Mouse (Mus musculus): Measurements from ENCODE around the gene Tmem240. TPM values are rescaled to one million over a fixed set of nuclear protein-coding genes. Genes with fewer than 3 reads are reported as not detected.
A peak's percentile ranks its signal among the peaks of the same experiment; 100 is the strongest.
"Not testable (repeated sequence)": the region's sequence is repeated elsewhere in the genome, so short reads cannot be mapped to it uniquely, and the experiment has no call there.

The Tmem240 gene
- total and polyA plus RNA-seq, 2 experiments from 2014 or later: 23.8 to 43.4 TPM

GRCm38 (mm10) chr4:155785819-155786218 is 51.2 kb downstream of the Tmem240 start, which contains the start of gene Tmem88b:
Tmem88b (minus strand) TSS chr4:155785874.
- Histone ChIP-seq H3K9ac (peak within 1 kb of the TSS; percentile 96), H3K27me3 (ENCODE audit: insufficient read depth, low read length) (no peaks in the 10 kb centered on the region), H3K27ac (ENCODE audit: low read depth, low read length) (peak within 1 kb of the TSS; percentile 88), H3K4me2 (ENCODE audit: low read depth) (peak within 1 kb of the TSS; percentile 76), H3K9me3 (ENCODE audit: low read length) (no peaks in the 10 kb centered on the region), H3K4me1 (ENCODE audit: insufficient read depth) (peaks cover 2% of the 10 kb centered on the region; the same call in 1 of the 2 replicates), H3K4me3 (ENCODE audit: low read depth, low read length) (peak within 1 kb of the TSS; percentile 64), H3K36me3 (ENCODE audit: insufficient read depth) (no peaks in the 10 kb centered on the region)
- 63% methylated on average over 5 of the region's 5 CpGs for WGBS
- peak; percentile 42; the same call in 1 of the 2 replicates for TF ChIP-seq CTCF (IDR thresholded peaks at IDR 0.05; ENCODE audit: low read depth)
- DNase-seq (no peak), ATAC-seq (no peak)

- Histone ChIP-seq H3K9ac (no peak overlapping the region), H3K9me3 (ENCODE audit: low read length) (no peaks in the 10 kb centered on the region), H3K27ac (ENCODE audit: low read depth, low read length) (no peak overlapping the region), H3K36me3 (ENCODE audit: insufficient read depth) (no peaks in the 10 kb centered on the region), H3K27me3 (ENCODE audit: insufficient read depth, low read length) (no peaks in the 10 kb centered on the region), H3K4me1 (ENCODE audit: insufficient read depth) (peaks cover 2% of the 10 kb centered on the region; the same call in 1 of the 2 replicates), H3K4me2 (ENCODE audit: low read depth) (no peak overlapping the region), H3K4me3 (ENCODE audit: low read depth, low read length) (no peak overlapping the region)
- no peak for TF ChIP-seq CTCF (IDR thresholded peaks at IDR 0.05; ENCODE audit: low read depth)
- WGBS: 72% methylated on average over 3 of the region's 3 CpGs
- DNase-seq (no peak), ATAC-seq (no peak)
Observed at GRCm38 (mm10) chr4:155788300-155788699, 53.7 kb downstream of the Tmem240 start.

GRCm38 (mm10) chr4:155788833-155789232 is 54.2 kb downstream of the Tmem240 start:
- 85% methylated on average over 4 of the region's 4 CpGs for WGBS
- not testable (repeated sequence) for ATAC-seq

GRCm38 (mm10) chr4:155790021-155790489 is 55.5 kb downstream of the Tmem240 start, which contains the start of gene Ankrd65:
Ankrd65 (plus strand) TSS chr4:155790439.
- WGBS: 79% methylated on average over 3 of the region's 3 CpGs
- no peak within 1 kb of the TSS for H3K4me3 ChIP-seq (ENCODE audit: low read depth, low read length)
- H3K27ac ChIP-seq (ENCODE audit: low read depth, low read length): no peak within 1 kb of the TSS

More at GRCm38 (mm10) chr4:155788833-155789232, 54.2 kb downstream of the Tmem240 start:
- not testable (repeated sequence) for H3K27ac ChIP-seq (ENCODE audit: low read depth, low read length); H3K9ac ChIP-seq; H3K4me1 ChIP-seq (ENCODE audit: insufficient read depth); H3K9me3 ChIP-seq (ENCODE audit: low read length); H3K4me2 ChIP-seq (ENCODE audit: low read depth); H3K4me3 ChIP-seq (ENCODE audit: low read depth, low read length); H3K36me3 ChIP-seq (ENCODE audit: insufficient read depth); DNase-seq; H3K27me3 ChIP-seq (ENCODE audit: insufficient read depth, low read length)

More at GRCm38 (mm10) chr4:155790021-155790489, 55.5 kb downstream of the Tmem240 start, which contains the start of gene Ankrd65:
- Histone ChIP-seq H3K36me3 (ENCODE audit: insufficient read depth) (no peaks in the 10 kb centered on the region), H3K4me2 (ENCODE audit: low read depth) (no peak within 1 kb of the TSS), H3K27me3 (ENCODE audit: insufficient read depth, low read length) (no peaks in the 10 kb centered on the region), H3K9ac (no peak within 1 kb of the TSS), H3K4me1 (ENCODE audit: insufficient read depth) (no peaks in the 10 kb centered on the region), H3K9me3 (ENCODE audit: low read length) (no peaks in the 10 kb centered on the region)
- DNase-seq (no peak), ATAC-seq (no peak)
- no peak for TF ChIP-seq CTCF (IDR thresholded peaks at IDR 0.05; ENCODE audit: low read depth)

Small RNAs within 50 kb of the gene (microRNA-seq; reads per million reads assigned to microRNA genes)
- gene Gm27743: 0 reads per million in 2 experiments

Other genes with a start within 250 kb of the Tmem240 start
- 252 and 268 TPM in 2 replicates for gene Gnb1, start 243.4 kb upstream of the Tmem240 start, total RNA-seq (2014; rRNA removed)
- 1,233 and 1,420 TPM in 2 replicates for gene Gnb1, start 243.4 kb upstream of the Tmem240 start, polyA plus RNA-seq (2015; fragmentation: Nextera tagmentation; extraction: Ambion mirVana)
- gene Nadk, start 172.4 kb upstream of the Tmem240 start, total RNA-seq (2014; rRNA removed): 86.0 and 89.7 TPM in 2 replicates
- 66.4 and 66.7 TPM in 2 replicates for gene Nadk, start 172.4 kb upstream of the Tmem240 start, polyA plus RNA-seq (2015; fragmentation: Nextera tagmentation; extraction: Ambion mirVana)
- gene Slc35e2, start 133.4 kb upstream of the Tmem240 start, total RNA-seq (2014; rRNA removed): 39.9 and 49.2 TPM in 2 replicates
- gene Slc35e2, start 133.4 kb upstream of the Tmem240 start, polyA plus RNA-seq (2015; fragmentation: Nextera tagmentation; extraction: Ambion mirVana): 8.6 and 10.5 TPM in 2 replicates
- gene Cdk11b, start 109.9 kb upstream of the Tmem240 start, total RNA-seq (2014; rRNA removed): 20.7 and 21.8 TPM in 2 replicates
- 48.7 and 64.7 TPM in 2 replicates for gene Cdk11b, start 109.9 kb upstream of the Tmem240 start, polyA plus RNA-seq (2015; fragmentation: Nextera tagmentation; extraction: Ambion mirVana)
- gene Gm10563, start 89.4 kb upstream of the Tmem240 start, total RNA-seq (2014; rRNA removed): not detected in 2 replicates
- gene Gm10563, start 89.4 kb upstream of the Tmem240 start, polyA plus RNA-seq (2015; fragmentation: Nextera tagmentation; extraction: Ambion mirVana): not detected in 2 replicates
- 6.0 TPM in 2 replicates for gene Mmp23, start 81.4 kb upstream of the Tmem240 start, total RNA-seq (2014; rRNA removed)
- gene Mmp23, start 81.4 kb upstream of the Tmem240 start, polyA plus RNA-seq (2015; fragmentation: Nextera tagmentation; extraction: Ambion mirVana): 2.5 and 2.9 TPM in 2 replicates
- gene Mib2, start 65.6 kb upstream of the Tmem240 start, total RNA-seq (2014; rRNA removed): 98.0 and 116 TPM in 2 replicates
- gene Mib2, start 65.6 kb upstream of the Tmem240 start, polyA plus RNA-seq (2015; fragmentation: Nextera tagmentation; extraction: Ambion mirVana): 42.9 and 46.5 TPM in 2 replicates
- gene Fndc10, start 40.5 kb upstream of the Tmem240 start, total RNA-seq (2014; rRNA removed): 31.9 and 33.5 TPM in 2 replicates
- gene Fndc10, start 40.5 kb upstream of the Tmem240 start, polyA plus RNA-seq (2015; fragmentation: Nextera tagmentation; extraction: Ambion mirVana): 20.4 and 24.6 TPM in 2 replicates
- 103 and 121 TPM in 2 replicates for gene Ssu72, start 30.0 kb upstream of the Tmem240 start, total RNA-seq (2014; rRNA removed)
- 164 and 176 TPM in 2 replicates for gene Ssu72, start 30.0 kb upstream of the Tmem240 start, polyA plus RNA-seq (2015; fragmentation: Nextera tagmentation; extraction: Ambion mirVana)
- gene Atad3a, start 26.3 kb downstream of the Tmem240 start, total RNA-seq (2014; rRNA removed): 72.3 and 79.2 TPM in 2 replicates
- gene Atad3a, start 26.3 kb downstream of the Tmem240 start, polyA plus RNA-seq (2015; fragmentation: Nextera tagmentation; extraction: Ambion mirVana): 61.3 and 68.6 TPM in 2 replicates
- gene Vwa1, start 39.9 kb downstream of the Tmem240 start, total RNA-seq (2014; rRNA removed): 27.9 and 29.6 TPM in 2 replicates
- 22.9 and 24.8 TPM in 2 replicates for gene Vwa1, start 39.9 kb downstream of the Tmem240 start, polyA plus RNA-seq (2015; fragmentation: Nextera tagmentation; extraction: Ambion mirVana)
- 0.14 and 0.38 TPM in 2 replicates for gene Tmem88b, start 51.1 kb downstream of the Tmem240 start, total RNA-seq (2014; rRNA removed)
- 0.24 and 0.38 TPM in 2 replicates for gene Tmem88b, start 51.1 kb downstream of the Tmem240 start, polyA plus RNA-seq (2015; fragmentation: Nextera tagmentation; extraction: Ambion mirVana)
- gene Ankrd65, start 55.6 kb downstream of the Tmem240 start, total RNA-seq (2014; rRNA removed): not detected in 2 replicates
- not detected in 2 replicates for gene Ankrd65, start 55.6 kb downstream of the Tmem240 start, polyA plus RNA-seq (2015; fragmentation: Nextera tagmentation; extraction: Ambion mirVana)
- gene Mrpl20, start 68.1 kb downstream of the Tmem240 start, total RNA-seq (2014; rRNA removed): 134 and 220 TPM in 2 replicates
- gene Mrpl20, start 68.1 kb downstream of the Tmem240 start, polyA plus RNA-seq (2015; fragmentation: Nextera tagmentation; extraction: Ambion mirVana): 304 and 396 TPM in 2 replicates
- gene Ccnl2, start 77.7 kb downstream of the Tmem240 start, total RNA-seq (2014; rRNA removed): 112 and 113 TPM in 2 replicates
- 48.3 and 68.3 TPM in 2 replicates for gene Ccnl2, start 77.7 kb downstream of the Tmem240 start, polyA plus RNA-seq (2015; fragmentation: Nextera tagmentation; extraction: Ambion mirVana)
- 90.9 and 93.0 TPM in 2 replicates for gene Aurkaip1, start 96.5 kb downstream of the Tmem240 start, total RNA-seq (2014; rRNA removed)
- 148 and 183 TPM in 2 replicates for gene Aurkaip1, start 96.5 kb downstream of the Tmem240 start, polyA plus RNA-seq (2015; fragmentation: Nextera tagmentation; extraction: Ambion mirVana)
- 19.5 and 35.9 TPM in 2 replicates for gene Mxra8, start 104.9 kb downstream of the Tmem240 start, total RNA-seq (2014; rRNA removed)
- 25.0 and 30.5 TPM in 2 replicates for gene Mxra8, start 104.9 kb downstream of the Tmem240 start, polyA plus RNA-seq (2015; fragmentation: Nextera tagmentation; extraction: Ambion mirVana)
- gene Dvl1, start 112.6 kb downstream of the Tmem240 start, total RNA-seq (2014; rRNA removed): 118 and 120 TPM in 2 replicates
- gene Dvl1, start 112.6 kb downstream of the Tmem240 start, polyA plus RNA-seq (2015; fragmentation: Nextera tagmentation; extraction: Ambion mirVana): 15.1 and 16.3 TPM in 2 replicates
- 0.54 and 0.67 TPM in 2 replicates for gene Tas1r3, start 128.6 kb downstream of the Tmem240 start, total RNA-seq (2014; rRNA removed)
- gene Tas1r3, start 128.6 kb downstream of the Tmem240 start, polyA plus RNA-seq (2015; fragmentation: Nextera tagmentation; extraction: Ambion mirVana): 0.14 and 0.22 TPM in 2 replicates
- gene Cptp, start 134.6 kb downstream of the Tmem240 start, total RNA-seq (2014; rRNA removed): 12.7 and 19.8 TPM in 2 replicates
- 18.7 and 22.8 TPM in 2 replicates for gene Cptp, start 134.6 kb downstream of the Tmem240 start, polyA plus RNA-seq (2015; fragmentation: Nextera tagmentation; extraction: Ambion mirVana)
- 47.7 and 63.8 TPM in 2 replicates for gene Ints11, start 134.7 kb downstream of the Tmem240 start, total RNA-seq (2014; rRNA removed)
- 58.8 and 59.8 TPM in 2 replicates for gene Ints11, start 134.7 kb downstream of the Tmem240 start, polyA plus RNA-seq (2015; fragmentation: Nextera tagmentation; extraction: Ambion mirVana)
- gene Pusl1, start 157.0 kb downstream of the Tmem240 start, total RNA-seq (2014; rRNA removed): 65.4 and 69.5 TPM in 2 replicates
- 56.5 and 59.0 TPM in 2 replicates for gene Pusl1, start 157.0 kb downstream of the Tmem240 start, polyA plus RNA-seq (2015; fragmentation: Nextera tagmentation; extraction: Ambion mirVana)
- gene Acap3, start 157.0 kb downstream of the Tmem240 start, total RNA-seq (2014; rRNA removed): 116 and 147 TPM in 2 replicates
- gene Acap3, start 157.0 kb downstream of the Tmem240 start, polyA plus RNA-seq (2015; fragmentation: Nextera tagmentation; extraction: Ambion mirVana): 84.2 and 95.3 TPM in 2 replicates
- 80.3 and 84.7 TPM in 2 replicates for gene Ube2j2, start 209.0 kb downstream of the Tmem240 start, total RNA-seq (2014; rRNA removed)
- gene Ube2j2, start 209.0 kb downstream of the Tmem240 start, polyA plus RNA-seq (2015; fragmentation: Nextera tagmentation; extraction: Ambion mirVana): 138 and 163 TPM in 2 replicates
- 12.8 and 13.9 TPM in 2 replicates for gene C1qtnf12, start 227.5 kb downstream of the Tmem240 start, total RNA-seq (2014; rRNA removed)
- gene C1qtnf12, start 227.5 kb downstream of the Tmem240 start, polyA plus RNA-seq (2015; fragmentation: Nextera tagmentation; extraction: Ambion mirVana): 10.3 and 11.1 TPM in 2 replicates

All from forebrain, postnatal 0 days (tissue).